Mouse (Mus musculus) skeletal muscle tissue, adult 2 months (tissue): ENCODE data around the gene Chid1.
"Not testable (repeated sequence)": the region's sequence is repeated elsewhere in the genome, so short reads cannot be mapped to it uniquely, and the experiment has no call there.

Source experiments
- DNase-seq: peaks from one replicate; pipeline ENCODE4 v3.0.0-alpha.2; 2012; ENCODE audit warnings: low read depth, low spot score

Gene Chid1

DNA sequence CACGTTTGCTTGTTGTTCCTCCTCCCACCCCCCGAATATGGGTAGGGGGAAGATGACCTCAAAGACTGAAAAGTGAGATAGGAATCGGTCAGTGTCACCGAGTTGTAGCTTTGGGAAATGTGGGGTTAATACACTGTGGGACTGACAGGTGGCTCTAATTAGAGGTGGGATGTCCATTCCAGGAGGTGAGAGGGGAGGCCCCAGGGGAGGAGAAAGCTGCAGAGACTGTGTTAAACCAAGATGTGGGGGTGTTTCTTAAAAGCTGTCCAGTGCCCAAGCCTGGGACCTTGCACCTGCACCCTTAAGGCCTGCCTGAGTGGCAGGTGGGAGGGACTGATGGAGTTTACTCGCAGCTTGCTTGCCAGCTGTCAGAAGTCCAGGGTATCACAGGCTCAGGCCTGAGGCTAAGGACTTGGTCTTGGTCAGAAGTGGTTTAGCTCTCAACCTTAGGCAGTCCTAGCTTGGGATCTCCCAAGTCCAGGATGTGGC lies 77.3 kb downstream of the Chid1 start:
- no peak for DNase-seq

GRCm38 (mm10) chr7:141461521-141462332 lies 77.9 kb downstream of the Chid1 start:
- no peak for DNase-seq

- no peak for DNase-seq
Observed at GRCm38 (mm10) chr7:141460391-141461113, 79.1 kb downstream of the Chid1 start, which contains the start of gene Cracr2b. Cracr2b (plus strand) TSS chr7:141461094.

DNA sequence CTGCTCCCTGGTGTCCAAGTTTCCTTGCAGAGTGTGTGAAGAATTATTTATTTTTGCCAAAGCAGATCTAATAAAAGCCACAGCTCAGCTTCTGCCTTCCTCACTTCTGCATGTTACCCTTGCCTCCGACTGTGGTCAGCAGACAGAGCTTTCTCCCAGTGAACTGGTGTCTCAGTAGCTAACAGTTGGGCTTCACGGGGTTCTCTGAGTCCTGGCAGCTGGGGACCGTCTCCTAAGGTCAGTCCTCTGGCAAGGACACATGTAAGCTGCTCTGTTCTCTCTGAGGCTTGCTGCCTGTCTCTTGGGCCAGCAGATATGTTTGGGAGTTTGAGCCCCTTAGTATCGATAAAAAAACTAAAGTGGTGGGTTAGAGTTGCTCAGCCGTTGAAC lies 79.7 kb downstream of the Chid1 start:
- no peak for DNase-seq

GRCm38 (mm10) chr7:141459301-141459711 lies 80.4 kb downstream of the Chid1 start:
- no peak for DNase-seq

DNA sequence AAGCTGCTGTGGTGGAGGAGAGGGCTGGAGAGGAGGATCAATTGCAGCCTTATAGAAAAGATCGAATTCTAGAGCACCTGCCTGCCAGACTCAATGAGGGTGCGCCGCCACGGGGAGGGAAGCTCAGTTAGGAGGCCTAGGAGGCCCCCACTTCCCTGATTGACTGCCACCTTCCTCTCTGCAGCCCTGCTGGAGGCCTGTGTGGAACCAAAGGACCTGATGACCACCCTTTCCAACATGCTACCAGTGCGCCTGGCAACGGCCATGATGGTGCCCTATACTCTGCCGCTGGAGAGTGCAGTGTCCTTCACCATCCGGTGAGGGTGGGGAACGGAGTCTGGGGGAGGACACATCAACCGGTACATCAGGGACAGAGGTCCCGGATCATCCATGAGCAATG lies 81.0 kb downstream of the Chid1 start:
- DNase-seq: no peak

DNA sequence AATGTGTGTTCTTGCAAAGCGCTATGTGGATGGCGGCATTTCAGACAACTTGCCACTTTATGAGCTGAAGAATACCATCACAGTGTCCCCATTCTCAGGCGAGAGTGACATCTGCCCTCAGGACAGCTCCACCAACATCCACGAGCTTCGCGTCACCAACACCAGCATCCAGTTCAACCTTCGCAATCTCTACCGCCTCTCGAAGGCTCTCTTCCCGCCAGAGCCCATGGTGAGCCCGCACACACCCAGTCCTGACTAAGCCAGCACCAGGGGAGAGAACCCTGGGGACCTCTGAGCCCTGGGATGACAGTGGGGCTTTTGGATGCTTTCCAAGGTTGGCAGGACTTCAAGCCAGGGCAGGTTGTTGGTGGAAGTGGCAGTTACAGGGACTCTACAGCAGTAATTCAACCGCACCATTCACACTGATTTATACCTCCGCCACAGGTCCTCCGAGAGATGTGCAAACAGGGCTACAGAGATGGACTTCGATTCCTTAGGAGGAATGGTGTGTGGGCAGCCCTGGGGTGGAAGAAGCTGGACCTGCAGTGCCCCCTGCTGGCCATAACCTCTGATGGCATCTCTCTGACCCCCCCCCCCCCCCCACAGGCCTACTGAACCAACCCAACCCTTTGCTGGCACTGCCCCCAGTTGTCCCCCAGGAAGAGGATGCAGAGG lies 81.5 kb downstream of the Chid1 start:
- no peak for DNase-seq

- no peak for DNase-seq
Observed at GRCm38 (mm10) chr7:141457236-141457635, 82.4 kb downstream of the Chid1 start.

- no peak for DNase-seq
Observed at GRCm38 (mm10) chr7:141456739-141457138, 82.9 kb downstream of the Chid1 start.

- DNase-seq: no peak
Observed at GRCm38 (mm10) chr7:141455610-141456314, 83.9 kb downstream of the Chid1 start.

GRCm38 (mm10) chr7:141454967-141455551 lies 84.6 kb downstream of the Chid1 start, which contains the start of gene Pnpla2:
Pnpla2 (plus strand) TSS chr7:141455198.
- peak; percentile 89 for DNase-seq

DNA sequence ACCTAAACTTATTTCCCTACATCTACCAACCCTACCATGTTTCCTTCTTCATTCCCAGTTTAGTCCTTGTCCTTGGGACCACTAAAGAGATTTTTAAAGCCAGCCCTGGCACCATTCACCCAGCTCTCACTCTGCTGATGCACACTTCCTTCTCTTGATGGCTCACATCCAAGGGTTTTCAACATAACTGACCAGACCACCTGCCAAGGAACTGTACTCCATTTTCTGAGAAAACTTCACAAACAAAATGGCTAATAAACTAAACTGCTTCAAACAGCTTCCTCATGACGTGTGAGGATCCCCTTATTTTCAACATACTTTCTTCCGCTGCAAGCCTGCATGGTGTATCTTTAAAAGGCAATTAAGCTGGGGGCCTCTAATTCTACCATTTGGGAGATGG lies 86.0 kb downstream of the Chid1 start:
- no peak for DNase-seq

GRCm38 (mm10) chr7:141451928-141452327 lies 87.7 kb downstream of the Chid1 start:
- DNase-seq: no peak

DNA sequence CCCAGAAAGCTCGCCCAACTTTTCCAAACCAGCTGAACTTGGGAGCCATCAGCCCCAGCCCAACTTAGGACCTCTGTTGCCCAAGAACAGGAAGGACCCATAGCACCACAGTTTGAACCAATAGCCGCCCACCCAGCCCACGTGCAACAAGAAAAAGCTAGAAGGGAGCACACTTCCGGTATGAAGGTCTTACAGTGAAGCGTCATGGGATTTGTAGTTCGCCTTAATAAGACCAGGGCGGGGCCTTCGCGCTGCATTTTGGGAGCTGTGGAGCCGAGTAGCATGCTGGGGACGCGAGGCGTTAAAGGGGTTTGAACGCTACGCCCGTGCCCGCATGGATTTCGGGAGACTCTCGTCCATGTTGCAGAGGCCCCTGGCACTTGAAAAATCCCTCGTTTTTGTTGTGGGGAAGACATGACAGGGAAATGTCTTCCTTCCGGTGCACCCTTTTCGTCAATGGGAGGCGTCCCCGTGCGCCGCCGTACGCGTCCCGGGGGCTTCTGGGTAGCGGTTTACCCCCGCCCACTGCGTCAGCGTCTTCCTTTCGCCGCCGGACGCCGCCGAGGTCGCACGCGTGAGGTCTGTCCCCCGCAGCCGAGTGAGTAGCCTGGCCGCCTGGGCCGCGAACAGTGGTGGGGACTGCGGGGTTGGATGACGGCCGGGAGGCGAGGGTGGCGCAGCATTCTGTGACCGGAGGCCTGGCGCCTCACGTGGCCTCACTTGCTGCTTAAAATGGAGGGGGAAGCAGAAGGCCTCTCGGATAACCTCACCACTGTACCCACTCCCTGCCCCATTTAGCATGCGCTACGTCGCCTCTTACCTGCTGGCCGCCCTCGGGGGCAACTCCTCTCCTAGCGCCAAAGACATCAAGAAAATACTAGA lies 92.3 kb downstream of the Chid1 start, which contains the start of gene Rplp2:
Rplp2 (plus strand) TSS at position 261 of the 882 bp plus-strand sequence.
- peak; percentile 89 for DNase-seq

GRCm38 (mm10) chr7:141446374-141446773 lies 93.3 kb downstream of the Chid1 start:
- DNase-seq: not testable (repeated sequence)

GRCm38 (mm10) chr7:141443828-141444237 lies 95.8 kb downstream of the Chid1 start, which contains the start of gene Pidd1:
Pidd1 (minus strand) TSS chr7:141444025.
- no peak for DNase-seq
